Mouse (Mus musculus): ENCODE measurements around the gene Osbpl3.

DNA sequence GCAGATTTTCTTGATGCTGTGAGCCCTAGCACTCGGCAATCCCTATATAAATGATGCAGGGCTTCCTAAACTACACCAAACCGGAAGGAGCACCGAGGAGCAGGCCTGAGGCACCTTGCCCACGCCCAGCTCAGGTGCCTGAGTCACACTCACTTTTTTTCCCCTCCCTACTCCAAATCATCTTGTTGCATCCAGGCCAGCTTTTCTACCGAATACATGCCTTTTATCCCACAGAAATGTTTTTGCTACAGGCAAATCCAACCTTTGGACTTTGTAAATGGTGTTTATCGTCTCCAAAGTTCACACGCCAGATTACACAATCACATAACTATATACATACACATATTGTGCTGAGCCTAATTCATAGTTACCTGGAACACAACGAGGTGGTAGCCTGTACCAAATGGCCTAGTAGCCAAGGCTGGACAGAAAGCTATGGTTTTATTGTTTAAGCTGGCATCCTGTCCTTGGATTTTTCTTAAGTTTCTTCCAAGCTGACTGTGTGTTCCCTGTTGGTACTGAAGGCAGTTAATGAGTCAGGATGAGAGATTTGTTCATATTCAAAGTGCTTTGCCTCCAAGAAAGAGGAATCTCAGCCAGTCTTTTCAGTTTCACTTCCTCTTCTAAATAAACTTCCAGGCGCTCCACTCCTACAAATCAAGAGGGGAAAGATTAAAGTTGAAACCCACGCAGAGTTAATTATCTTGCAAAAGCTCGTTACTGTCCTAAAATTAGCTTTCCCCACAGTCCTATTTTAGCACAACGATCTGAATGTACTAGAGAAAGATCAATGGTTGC lies 1.7 kb upstream of the Osbpl3 start:
- TF ChIP-seq CTCF (IDR thresholded peaks at IDR 0.05; ENCODE audit: low read depth): no peak
- no peak for TF ChIP-seq EP300 (optimal IDR thresholded peaks at IDR 0.05)

Data from stomach, postnatal 0 days (tissue).